Mouse (Mus musculus) stomach, postnatal 0 days (tissue): ENCODE data around the gene Stoml2. TPM values are rescaled to one million over a fixed set of nuclear protein-coding genes. Genes with fewer than 3 reads are reported as not detected.

Experiments used
- ATAC-seq: fragments of 200-750 bp; cut with Nextera tagmentation; 2 replicates; pipeline ENCODE4 v1.8.0; 2017; ENCODE audit not compliant: low FRiP score, low TSS enrichment
- DNase-seq: peaks from one replicate; pipeline ENCODE4 v3.0.0-alpha.2; 2016; ENCODE audit warnings: low spot score
- H3K27ac ChIP-seq: fragments of 300-500 bp; sonication (generic); replicated peaks from 2 replicates; pipeline ENCODE4 v1.5.1; 2014; ENCODE audit warnings: mild to moderate bottlenecking, control low read depth
- H3K27me3 ChIP-seq: fragments of 300-500 bp; sonication (generic); 2 replicates; pipeline ENCODE4 v1.6.1; 2014; ENCODE audit warnings: low read length; ENCODE audit not compliant: control insufficient read depth, insufficient read depth
- H3K36me3 ChIP-seq: fragments of 300-500 bp; sonication (generic); 2 replicates; pipeline ENCODE4 v1.6.1; 2014; ENCODE audit warnings: low read length, mixed read lengths; ENCODE audit not compliant: control insufficient read depth, insufficient read depth
- H3K4me1 ChIP-seq: fragments of 300-500 bp; sonication (generic); replicated peaks from 2 replicates; pipeline ENCODE4 v1.6.1; 2014; ENCODE audit warnings: antibody characterized with exemption; ENCODE audit not compliant: control insufficient read depth, insufficient read depth
- H3K4me2 ChIP-seq: fragments of 300-500 bp; sonication (generic); replicated peaks from 2 replicates; pipeline ENCODE4 v1.6.1; 2014; ENCODE audit warnings: low read depth, mild to moderate bottlenecking, control low read depth, moderate library complexity
- H3K4me3 ChIP-seq: fragments of 300-500 bp; sonication (generic); 2 replicates; pipeline ENCODE4 v1.5.1; 2014; ENCODE audit warnings: low read depth, low read length, control low read depth
- H3K9ac ChIP-seq: fragments of 300-500 bp; sonication (generic); 2 replicates; pipeline ENCODE4 v1.6.1; 2014; ENCODE audit warnings: mild to moderate bottlenecking, low read length, control low read depth, mixed read lengths
- H3K9me3 ChIP-seq: fragments of 300-500 bp; sonication (generic); 2 replicates; pipeline ENCODE4 v1.6.1; 2016; ENCODE audit warnings: low read length; ENCODE audit not compliant: control insufficient read depth
- CTCF ChIP-seq: IDR thresholded peaks from 2 replicates; pipeline ENCODE4 v1.5.1; 2016; ENCODE audit warnings: antibody characterized with exemption, low read depth, mild to moderate bottlenecking, moderate library complexity
- EP300 ChIP-seq: optimal IDR thresholded peaks from 2 replicates; pipeline ENCODE3; 2016; ENCODE audit warnings: antibody characterized with exemption
- WGBS: fragments of 180-500 bp; shearing (Covaris S2); extraction: QIAGEN DNeasy Blood & Tissue Kit; methylation state at CpG from one replicate; pipeline ENCODE4 v1.1.7; 2014; 5-methylcytosine and 5-hydroxymethylcytosine counted together
- polyA plus RNA-seq: library from polyadenylated mRNA; unstranded; fragments of >200 nt; fragmentation: Nextera tagmentation; extraction: Ambion mirVana; gene quantifications from 2 replicates; pipeline ENCODE4 v1.2.1, GENCODE M21; 2015

The Stoml2 gene
- polyA plus RNA-seq, 1 experiment from 2014 or later: 151 TPM

- peak within 1 kb of the TSS; percentile 89 for H3K27ac ChIP-seq
- H3K27me3 ChIP-seq: no peaks in the 10 kb centered on the region
Measured at GRCm38 (mm10) chr4:43058753-43059654, 27.5 kb upstream of the Stoml2 start, which contains the start of gene Unc13b. Unc13b (plus strand) TSS chr4:43058953.

DNA sequence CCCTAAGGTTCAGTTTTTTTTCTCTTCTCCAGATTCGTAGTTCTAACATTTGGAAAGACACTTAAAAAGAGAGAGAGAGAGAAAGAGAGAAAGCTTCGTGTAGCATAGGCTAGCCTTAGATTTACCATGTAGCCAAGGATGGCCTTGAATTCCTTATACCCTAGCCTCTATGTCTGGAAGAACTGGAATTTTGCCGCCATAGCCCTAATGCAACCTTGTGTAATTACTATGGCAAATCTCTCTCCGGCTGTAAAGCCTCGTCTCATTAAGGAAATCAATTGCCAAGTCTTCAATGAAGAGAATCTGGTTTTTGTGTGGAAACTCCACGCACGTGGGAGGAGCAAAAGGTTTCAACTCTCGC, 26.9 kb upstream of the Stoml2 start:
- Histone ChIP-seq H3K9ac (no peak overlapping the region), H3K27ac (no peak overlapping the region), H3K4me2 (peak overlapping the region; percentile 78), H3K36me3 (no peaks in the 10 kb centered on the region), H3K4me3 (peak overlapping the region; percentile 78), H3K27me3 (no peaks in the 10 kb centered on the region), H3K4me1 (no peaks in the 10 kb centered on the region), H3K9me3 (no peaks in the 10 kb centered on the region)
- TF ChIP-seq CTCF (no peak), EP300 (no peak)
- ATAC-seq: no peak; the same call in 1 of the 2 replicates
- 24% methylated on average over 8 of the region's 8 CpGs for WGBS
- DNase-seq: no peak

More at GRCm38 (mm10) chr4:43058753-43059654, 27.5 kb upstream of the Stoml2 start, which contains the start of gene Unc13b:
- peak within 1 kb of the TSS; percentile 78 for H3K4me3 ChIP-seq
- TF ChIP-seq EP300 (no peak), CTCF (0 out of 2 replicates have a peak, but pooled peaks have one; percentile 13)
- peak within 1 kb of the TSS; percentile 74 for H3K9ac ChIP-seq
- no peaks in the 10 kb centered on the region for H3K36me3 ChIP-seq
- WGBS: under 1% methylated on average over 89 of the region's 90 CpGs
- no peaks in the 10 kb centered on the region for H3K9me3 ChIP-seq
- DNase-seq (peak; percentile 98), ATAC-seq (peak; percentile 98)
- H3K4me1 ChIP-seq: no peaks in the 10 kb centered on the region
- peak within 1 kb of the TSS; percentile 78 for H3K4me2 ChIP-seq

DNA sequence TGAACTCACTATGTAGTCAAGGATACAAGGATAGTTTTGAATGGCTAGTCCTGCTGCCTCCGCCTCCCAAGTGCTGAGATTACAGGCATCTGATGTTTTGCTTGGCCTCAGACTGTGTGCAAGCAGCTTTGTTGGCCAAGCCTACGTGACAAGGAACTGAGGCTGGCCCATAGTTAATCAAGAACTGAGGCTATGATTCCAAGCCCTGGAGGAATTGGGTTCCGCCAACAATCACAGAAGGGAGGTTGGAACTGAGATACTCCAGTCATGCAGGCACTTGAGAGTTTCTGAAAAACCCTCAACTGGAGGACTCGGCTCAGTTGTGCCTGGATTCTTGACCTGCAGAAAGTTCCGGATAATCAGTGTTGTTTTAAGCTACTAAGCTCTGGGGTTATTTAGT, 26.1 kb upstream of the Stoml2 start:
- 91% methylated on average over 5 of the region's 5 CpGs for whole genome bisulfite sequencing
- Histone ChIP-seq H3K4me1 (no peaks in the 10 kb centered on the region), H3K27me3 (no peaks in the 10 kb centered on the region), H3K4me3 (no peak overlapping the region), H3K9me3 (no peaks in the 10 kb centered on the region), H3K9ac (no peak overlapping the region), H3K36me3 (no peaks in the 10 kb centered on the region), H3K27ac (no peak overlapping the region), H3K4me2 (no peak overlapping the region)
- TF ChIP-seq CTCF: no peak
- ATAC-seq (no peak), DNase-seq (no peak)

DNA sequence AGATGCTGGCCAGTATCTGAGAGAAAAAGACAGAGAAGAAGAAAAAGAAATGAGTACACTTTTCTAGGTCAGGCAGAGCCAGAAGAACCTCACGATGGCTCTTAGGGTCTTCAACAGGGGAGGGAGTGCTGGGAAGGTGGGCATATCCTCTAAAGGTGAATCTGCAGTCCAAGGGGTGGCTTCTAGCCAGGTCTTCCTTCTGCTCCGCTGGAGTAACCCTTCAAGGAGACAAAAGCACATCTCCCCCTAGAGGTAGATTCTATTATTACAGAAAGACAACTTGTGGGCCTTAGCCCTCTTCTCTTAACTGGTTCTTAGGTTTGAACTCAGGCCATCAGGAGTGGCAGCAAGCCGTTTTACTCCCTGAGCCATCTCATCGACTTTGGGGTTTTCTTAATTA, 21.1 kb upstream of the Stoml2 start:
- TF ChIP-seq EP300 (no peak), CTCF (peak; percentile 77)
- H3K9me3 ChIP-seq: no peaks in the 10 kb centered on the region
- ATAC-seq (peak; percentile 55; the same call in 1 of the 2 replicates), DNase-seq (no peak)
- no peaks in the 10 kb centered on the region for H3K27me3 ChIP-seq
- H3K4me1 ChIP-seq: no peaks in the 10 kb centered on the region
- no peak overlapping the region for H3K4me2 ChIP-seq
- H3K27ac ChIP-seq: no peak overlapping the region
- no peaks in the 10 kb centered on the region for H3K36me3 ChIP-seq
- no peak overlapping the region for H3K9ac ChIP-seq
- WGBS: 8% methylated on average over 4 of the region's 4 CpGs
- no peak overlapping the region for H3K4me3 ChIP-seq

DNA sequence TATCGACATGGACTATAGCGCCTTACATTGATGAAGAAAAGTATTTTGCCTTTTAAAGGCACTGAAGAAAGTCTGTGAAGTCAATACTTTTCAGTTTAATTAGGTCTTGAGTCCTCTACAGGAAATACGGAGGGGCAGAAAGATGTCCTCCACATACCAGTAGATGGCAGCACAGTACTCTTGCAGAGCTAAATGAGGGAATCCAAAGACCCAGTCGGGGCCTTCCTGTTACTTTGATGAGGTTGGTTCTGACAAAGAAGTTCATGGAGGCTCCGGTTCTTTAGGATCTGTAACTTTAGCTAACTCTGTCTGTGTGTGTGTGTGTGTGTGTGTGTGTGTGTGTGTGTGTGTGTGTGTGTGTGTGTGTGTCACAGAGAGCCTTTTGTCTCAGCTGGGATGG, 15.7 kb upstream of the Stoml2 start:
- DNase-seq (peak; percentile 67), ATAC-seq (no peak)
- Histone ChIP-seq H3K27me3 (no peaks in the 10 kb centered on the region), H3K36me3 (no peaks in the 10 kb centered on the region), H3K4me2 (no peak overlapping the region; the same call in 1 of the 2 replicates), H3K27ac (no peak overlapping the region), H3K9me3 (no peaks in the 10 kb centered on the region), H3K4me3 (no peak overlapping the region), H3K9ac (no peak overlapping the region), H3K4me1 (no peaks in the 10 kb centered on the region)
- WGBS: 5% methylated on average over 5 of the region's 5 CpGs
- TF ChIP-seq EP300: no peak
- peak; percentile 96 for TF ChIP-seq CTCF

DNA sequence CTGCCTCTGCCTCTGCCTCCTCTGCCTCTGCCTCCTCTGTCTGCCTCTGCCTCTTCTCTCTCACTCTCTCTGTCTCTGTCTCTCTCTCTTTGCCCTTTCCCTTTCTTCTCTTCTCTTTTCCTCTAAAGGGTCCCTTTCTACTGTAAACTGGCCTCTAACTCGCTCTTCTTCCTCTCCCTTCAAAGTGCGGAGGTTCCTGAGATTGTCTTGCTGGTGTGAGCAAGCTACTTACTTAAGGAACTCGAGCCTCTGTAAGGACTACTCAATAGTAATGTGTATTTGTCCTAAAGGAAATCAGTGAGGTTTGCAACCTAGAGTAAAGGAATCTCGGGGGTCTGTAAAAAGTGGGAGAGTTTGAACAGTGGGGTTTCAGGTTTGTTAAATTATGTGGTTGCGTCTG, 15.1 kb upstream of the Stoml2 start:
- Histone ChIP-seq H3K9ac (no peak overlapping the region), H3K36me3 (no peaks in the 10 kb centered on the region), H3K9me3 (no peaks in the 10 kb centered on the region), H3K4me2 (peak overlapping the region; percentile 86; the same call in 1 of the 2 replicates), H3K27me3 (no peaks in the 10 kb centered on the region), H3K27ac (no peak overlapping the region), H3K4me3 (no peak overlapping the region), H3K4me1 (no peaks in the 10 kb centered on the region)
- DNase-seq: no peak
- ATAC-seq: no peak
- WGBS: 41% methylated on average over 5 of the region's 5 CpGs
- TF ChIP-seq CTCF: no peak
- TF ChIP-seq EP300: no peak
